Mouse (Mus musculus) T-cell, adult 66 days (primary cell): ENCODE data around the gene Clec3a. TPM values are rescaled to one million over a fixed set of nuclear protein-coding genes. Genes with fewer than 3 reads are reported as not detected.

Experiments used
- total RNA-seq, 2 experiments: library from RNA; stranded (reverse); gene quantifications; 3 replicates in 1 of 2; 4 replicates in 1 of 2; pipeline ENCODE4 v1.2.4; 2023

Clec3a gene
- total RNA-seq, result not detected

GRCm38 (mm10) chr8:114417786-114418185, at the start of gene Clec3a:
Gene Clec3a (plus strand): TSS chr8:114418086.

GRCm38 (mm10) chr8:114439334-114440204, 21.7 kb downstream of the Clec3a start, which contains the start of gene Wwox:
Gene Wwox (plus strand): TSS chr8:114439655.

Other genes starting within 250 kb of the Clec3a start
- not detected for gene Vat1l, start 212.5 kb upstream of the Clec3a start, total RNA-seq
- gene Wwox, start 21.6 kb downstream of the Clec3a start, total RNA-seq, result 10 to 100 TPM; 18.4 to 26.4 TPM